Mouse (Mus musculus) forebrain, embryonic 15.5 days (tissue): Measurements from ENCODE around the gene Arhgap28. TPM values are rescaled to one million over a fixed set of nuclear protein-coding genes. Genes with fewer than 3 reads are reported as not detected.

Experiments
- ATAC-seq: fragments of 200-750 bp; cut with Nextera tagmentation; replicated peaks from 2 replicates; pipeline ENCODE4 v1.8.0; 2017; ENCODE audit warnings: mild to moderate bottlenecking, moderate TSS enrichment, moderate library complexity
- H3K27ac ChIP-seq: fragments of 300-500 bp; sonication (generic); replicated peaks from 2 replicates; pipeline ENCODE4 v1.5.1; 2015; ENCODE audit warnings: mild to moderate bottlenecking, inconsistent platforms
- H3K27me3 ChIP-seq: fragments of 300-500 bp; sonication (generic); 2 replicates; pipeline ENCODE4 v1.6.1; 2015; ENCODE audit warnings: inconsistent platforms
- H3K36me3 ChIP-seq: fragments of 300-500 bp; sonication (generic); 2 replicates; pipeline ENCODE4 v1.6.1; 2015; ENCODE audit warnings: mild to moderate bottlenecking, inconsistent platforms
- H3K4me1 ChIP-seq: fragments of 300-500 bp; sonication (generic); 2 replicates; pipeline ENCODE4 v1.6.1; 2015; ENCODE audit warnings: inconsistent platforms
- H3K4me2 ChIP-seq: fragments of 300-500 bp; sonication (generic); replicated peaks from 2 replicates; pipeline ENCODE4 v1.6.1; 2015; ENCODE audit warnings: mild to moderate bottlenecking, inconsistent platforms
- H3K4me3 ChIP-seq: fragments of 300-500 bp; sonication (generic); 2 replicates; pipeline ENCODE4 v1.5.1; 2015; ENCODE audit warnings: mild to moderate bottlenecking, inconsistent platforms
- H3K9ac ChIP-seq: fragments of 300-500 bp; sonication (generic); replicated peaks from 2 replicates; pipeline ENCODE4 v1.6.1; 2015; ENCODE audit warnings: mild to moderate bottlenecking, inconsistent platforms
- H3K9me3 ChIP-seq: fragments of 300-500 bp; sonication (generic); 2 replicates; pipeline ENCODE4 v1.6.1; 2016; ENCODE audit warnings: inconsistent platforms
- WGBS: fragments of 180-500 bp; shearing (Covaris S2); methylation state at CpG from one replicate; pipeline ENCODE4 v1.1.7; 2015; ENCODE audit warnings: mixed read lengths; 5-methylcytosine and 5-hydroxymethylcytosine counted together
- polyA plus RNA-seq: library from polyadenylated mRNA; unstranded; fragments of >200 nt; fragmentation: Nextera tagmentation; extraction: Ambion mirVana; gene quantifications from 2 replicates; pipeline ENCODE4 v1.2.1, GENCODE M21; 2015

The Arhgap28 gene
- polyA plus RNA-seq, 1 experiment from 2014 or later: 5.7 TPM

- no peaks in the 10 kb centered on the region for H3K9me3 ChIP-seq
- peak overlapping the region; percentile 92 for H3K4me2 ChIP-seq
- H3K36me3 ChIP-seq: no peaks in the 10 kb centered on the region
- peak overlapping the region; percentile 80 for H3K27ac ChIP-seq
- no peaks in the 10 kb centered on the region for H3K27me3 ChIP-seq
- peaks cover 16% of the 10 kb centered on the region for H3K4me1 ChIP-seq
- peak overlapping the region; percentile 68 for H3K4me3 ChIP-seq
- WGBS: 11% methylated on average over 10 of the region's 10 CpGs
- H3K9ac ChIP-seq: peak overlapping the region; percentile 50
- peak; percentile 45 for ATAC-seq
Observed at GRCm38 (mm10) chr17:68004581-68005330, 836 bp upstream of the Arhgap28 start.

GRCm38 (mm10) chr17:68002608-68003595 lies 1.0 kb downstream of the Arhgap28 start:
- Histone ChIP-seq H3K27me3 (no peaks in the 10 kb centered on the region), H3K9me3 (no peaks in the 10 kb centered on the region), H3K4me3 (peak overlapping the region; percentile 68), H3K36me3 (no peaks in the 10 kb centered on the region), H3K4me2 (peak overlapping the region; percentile 92), H3K27ac (no peak overlapping the region), H3K9ac (no peak overlapping the region), H3K4me1 (peaks cover 16% of the 10 kb centered on the region)
- 46% methylated on average over 17 of the region's 17 CpGs for WGBS
- ATAC-seq: no peak

GRCm38 (mm10) chr17:67999801-68000200 lies 4.1 kb downstream of the Arhgap28 start:
- no peak overlapping the region for H3K4me3 ChIP-seq
- H3K4me2 ChIP-seq: no peak overlapping the region
- H3K9ac ChIP-seq: no peak overlapping the region
- no peaks in the 10 kb centered on the region for H3K27me3 ChIP-seq
- H3K9me3 ChIP-seq: no peaks in the 10 kb centered on the region
- peaks cover 13% of the 10 kb centered on the region for H3K4me1 ChIP-seq
- 59% methylated on average over 8 of the region's 8 CpGs for WGBS
- no peak for ATAC-seq
- H3K36me3 ChIP-seq: no peaks in the 10 kb centered on the region
- no peak overlapping the region for H3K27ac ChIP-seq

GRCm38 (mm10) chr17:67996769-67997155 lies 7.2 kb downstream of the Arhgap28 start:
- no peaks in the 10 kb centered on the region for H3K9me3 ChIP-seq
- H3K36me3 ChIP-seq: no peaks in the 10 kb centered on the region
- no peak for ATAC-seq
- H3K27ac ChIP-seq: no peak overlapping the region
- no peak overlapping the region for H3K4me2 ChIP-seq
- no peak overlapping the region for H3K4me3 ChIP-seq
- no peaks in the 10 kb centered on the region for H3K4me1 ChIP-seq
- no peaks in the 10 kb centered on the region for H3K27me3 ChIP-seq
- WGBS: 79% methylated on average over 7 of the region's 7 CpGs
- H3K9ac ChIP-seq: no peak overlapping the region

GRCm38 (mm10) chr17:67996097-67996768 lies 7.7 kb downstream of the Arhgap28 start:
- Histone ChIP-seq H3K27ac (no peak overlapping the region), H3K27me3 (no peaks in the 10 kb centered on the region), H3K36me3 (no peaks in the 10 kb centered on the region), H3K4me1 (no peaks in the 10 kb centered on the region), H3K4me3 (no peak overlapping the region), H3K4me2 (no peak overlapping the region), H3K9ac (no peak overlapping the region), H3K9me3 (no peaks in the 10 kb centered on the region)
- WGBS: 19% methylated on average over 14 of the region's 14 CpGs
- no peak for ATAC-seq

GRCm38 (mm10) chr17:67995277-67995819 lies 8.6 kb downstream of the Arhgap28 start:
- no peak overlapping the region for H3K9ac ChIP-seq
- no peak for ATAC-seq
- H3K27ac ChIP-seq: no peak overlapping the region

GRCm38 (mm10) chr17:67994861-67995260 lies 9.1 kb downstream of the Arhgap28 start:
- WGBS: 82% methylated on average over 7 of the region's 7 CpGs
- no peaks in the 10 kb centered on the region for H3K27me3 ChIP-seq
- no peaks in the 10 kb centered on the region for H3K36me3 ChIP-seq
- no peaks in the 10 kb centered on the region for H3K4me1 ChIP-seq
- H3K9me3 ChIP-seq: no peaks in the 10 kb centered on the region
- no peak overlapping the region for H3K4me2 ChIP-seq
- no peak overlapping the region for H3K4me3 ChIP-seq
- no peak for ATAC-seq
- H3K9ac ChIP-seq: no peak overlapping the region
- no peak overlapping the region for H3K27ac ChIP-seq

More at GRCm38 (mm10) chr17:67995277-67995819, 8.6 kb downstream of the Arhgap28 start:
- Histone ChIP-seq H3K9me3 (no peaks in the 10 kb centered on the region), H3K27me3 (no peaks in the 10 kb centered on the region), H3K36me3 (no peaks in the 10 kb centered on the region), H3K4me2 (no peak overlapping the region), H3K4me1 (no peaks in the 10 kb centered on the region), H3K4me3 (no peak overlapping the region)
- 94% methylated on average over 2 of the region's 2 CpGs for WGBS

GRCm38 (mm10) chr17:67993371-67994045 lies 10.4 kb downstream of the Arhgap28 start:
- Histone ChIP-seq H3K27ac (no peak overlapping the region), H3K4me3 (no peak overlapping the region), H3K27me3 (no peaks in the 10 kb centered on the region), H3K4me1 (no peaks in the 10 kb centered on the region), H3K36me3 (no peaks in the 10 kb centered on the region), H3K9ac (no peak overlapping the region), H3K4me2 (no peak overlapping the region), H3K9me3 (no peaks in the 10 kb centered on the region)
- 89% methylated on average over 2 of the region's 2 CpGs for WGBS
- ATAC-seq: no peak

- 82% methylated on average over 5 of the region's 5 CpGs for WGBS
Observed at GRCm38 (mm10) chr17:67989716-67990115, 14.2 kb downstream of the Arhgap28 start.

GRCm38 (mm10) chr17:67988920-67989621 lies 14.8 kb downstream of the Arhgap28 start:
- Histone ChIP-seq H3K36me3 (no peaks in the 10 kb centered on the region), H3K9me3 (no peaks in the 10 kb centered on the region), H3K27ac (no peak overlapping the region), H3K4me1 (no peaks in the 10 kb centered on the region), H3K4me3 (no peak overlapping the region), H3K4me2 (no peak overlapping the region), H3K27me3 (no peaks in the 10 kb centered on the region), H3K9ac (no peak overlapping the region)
- WGBS: 55% methylated on average over 15 of the region's 15 CpGs
- ATAC-seq: no peak

More at GRCm38 (mm10) chr17:67989716-67990115, 14.2 kb downstream of the Arhgap28 start:
- no peaks in the 10 kb centered on the region for H3K27me3 ChIP-seq
- H3K4me1 ChIP-seq: no peaks in the 10 kb centered on the region
- ATAC-seq: no peak
- no peaks in the 10 kb centered on the region for H3K36me3 ChIP-seq
- H3K9ac ChIP-seq: no peak overlapping the region
- H3K4me2 ChIP-seq: no peak overlapping the region
- no peak overlapping the region for H3K27ac ChIP-seq
- H3K9me3 ChIP-seq: no peaks in the 10 kb centered on the region
- H3K4me3 ChIP-seq: no peak overlapping the region

- H3K4me2 ChIP-seq: no peak overlapping the region
- H3K27me3 ChIP-seq: no peaks in the 10 kb centered on the region
- no peaks in the 10 kb centered on the region for H3K4me1 ChIP-seq
- 62% methylated on average over 4 of the region's 4 CpGs for WGBS
- H3K9ac ChIP-seq: no peak overlapping the region
- H3K36me3 ChIP-seq: no peaks in the 10 kb centered on the region
- H3K27ac ChIP-seq: no peak overlapping the region
- H3K9me3 ChIP-seq: no peaks in the 10 kb centered on the region
- H3K4me3 ChIP-seq: no peak overlapping the region
- no peak for ATAC-seq
Observed at GRCm38 (mm10) chr17:67985532-67985931, 18.4 kb downstream of the Arhgap28 start.
